Mouse (Mus musculus): ENCODE results near the gene Zfp462.

The Zfp462 gene

DNA sequence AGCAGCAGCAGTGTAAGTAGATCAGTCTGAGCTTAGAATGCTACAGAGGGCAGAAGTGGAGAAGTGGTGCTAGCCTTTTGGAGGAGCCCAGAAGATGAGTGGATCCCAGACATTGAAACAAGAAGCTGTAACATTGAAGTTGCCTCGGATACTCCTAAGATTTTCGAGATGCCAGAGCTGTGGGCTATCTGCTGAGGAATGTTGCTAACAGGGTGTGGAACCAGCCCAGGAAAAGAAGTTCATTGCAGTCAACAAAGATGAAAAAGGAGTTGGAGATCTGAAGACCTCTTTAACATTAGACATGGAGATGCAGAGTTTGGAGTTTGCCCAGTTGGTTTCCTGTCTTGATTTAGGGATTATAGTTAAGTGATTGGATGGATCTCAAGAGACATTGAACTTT, 51.2 kb downstream of the Zfp462 start:
- no peak for DNase-seq (ENCODE audit: low read depth, low spot score)

DNA sequence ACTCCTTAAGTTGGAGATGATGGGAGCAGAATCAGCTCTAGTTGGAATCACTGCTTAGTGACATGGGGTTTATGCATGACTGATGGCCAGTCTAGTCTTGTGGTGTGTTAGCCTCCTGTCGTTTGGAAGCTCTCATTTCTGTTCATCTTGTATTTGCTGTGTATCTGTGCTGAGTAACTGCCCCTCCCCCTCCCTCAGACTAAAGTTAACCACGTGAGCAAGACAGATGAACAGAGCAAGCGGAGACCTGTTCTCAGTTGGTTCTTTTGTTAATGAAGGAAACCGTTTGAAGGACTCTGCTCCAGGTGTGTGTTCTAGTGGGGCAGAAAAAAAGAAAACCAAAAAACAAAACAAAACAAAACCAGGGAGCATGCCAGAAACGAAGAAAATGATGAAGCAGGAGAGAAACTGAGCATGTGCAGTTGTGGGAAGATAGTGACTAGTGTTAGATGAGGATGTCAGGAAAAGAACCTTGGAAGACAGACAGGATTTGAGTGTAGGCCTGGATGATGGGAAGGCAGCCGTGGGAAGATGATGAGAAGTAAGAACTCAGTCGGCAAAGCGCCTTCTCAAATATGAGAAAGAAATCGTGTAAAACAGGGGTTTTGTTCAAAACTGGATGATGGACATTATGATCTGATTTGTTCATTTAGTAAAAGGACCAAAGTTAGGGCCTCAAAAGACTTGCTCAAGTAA, 53.4 kb downstream of the Zfp462 start:
- DNase-seq (ENCODE audit: low read depth, low spot score): no peak

DNA sequence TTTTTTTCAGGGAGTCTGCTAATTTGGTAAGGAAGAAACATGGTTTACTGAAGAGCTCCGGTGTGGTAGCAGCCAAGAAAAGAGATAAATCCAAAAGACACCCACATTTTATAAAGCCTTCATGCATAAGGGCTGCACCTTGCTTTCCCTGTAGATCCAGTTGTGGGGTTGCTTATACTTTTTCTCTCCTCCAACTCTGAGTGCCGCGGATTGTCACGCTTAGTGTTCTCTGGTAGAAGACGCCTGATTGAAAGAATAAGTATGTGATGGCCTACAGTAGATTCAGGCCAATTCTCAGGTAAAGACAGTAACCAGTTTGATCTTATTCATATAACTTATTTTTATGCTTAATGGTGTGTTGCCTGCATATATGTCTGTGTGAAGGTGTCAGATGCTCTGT, 54.7 kb downstream of the Zfp462 start:
- DNase-seq (ENCODE audit: low read depth, low spot score): no peak

DNA sequence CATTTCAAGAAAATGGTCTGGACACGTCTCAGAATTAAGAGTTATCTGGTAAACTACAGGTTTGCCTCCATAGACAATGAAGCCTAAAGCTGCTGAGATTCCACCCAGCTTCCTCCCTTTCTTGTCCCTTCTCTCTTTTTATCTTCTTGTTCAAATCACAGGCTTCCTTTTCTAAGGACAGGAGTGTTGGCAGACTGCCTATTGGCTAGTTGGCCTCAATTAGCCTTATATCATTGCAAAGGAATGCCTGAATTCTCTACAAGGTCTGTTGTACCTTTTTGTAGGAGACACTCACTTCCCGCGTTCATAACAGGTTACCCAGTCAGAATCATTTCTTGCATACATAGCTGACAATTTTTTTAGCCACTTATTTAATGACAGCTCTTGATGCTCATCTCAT, 56.5 kb downstream of the Zfp462 start:
- DNase-seq (ENCODE audit: low read depth, low spot score): no peak

DNA sequence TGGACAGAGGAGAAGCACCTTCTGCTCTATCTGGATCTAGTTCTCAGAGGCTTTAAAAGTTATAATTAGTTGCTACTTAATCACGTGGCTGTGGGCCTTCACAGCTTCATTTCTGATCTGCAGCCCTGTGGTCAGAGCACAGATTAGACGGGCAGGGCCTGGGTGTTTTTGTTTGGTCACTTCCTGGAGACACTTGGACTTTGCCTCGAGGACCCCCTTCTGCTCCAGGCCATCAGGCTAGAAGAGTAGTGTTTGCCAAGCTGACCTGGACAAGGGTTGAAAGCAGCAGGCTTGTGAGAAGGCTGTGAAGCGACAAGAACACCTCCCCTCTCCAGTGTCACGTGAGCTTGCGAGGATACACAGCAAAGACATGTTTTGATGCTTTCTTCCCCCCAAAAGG, 58.3 kb downstream of the Zfp462 start:
- DNase-seq (ENCODE audit: low read depth, low spot score): no peak

DNA sequence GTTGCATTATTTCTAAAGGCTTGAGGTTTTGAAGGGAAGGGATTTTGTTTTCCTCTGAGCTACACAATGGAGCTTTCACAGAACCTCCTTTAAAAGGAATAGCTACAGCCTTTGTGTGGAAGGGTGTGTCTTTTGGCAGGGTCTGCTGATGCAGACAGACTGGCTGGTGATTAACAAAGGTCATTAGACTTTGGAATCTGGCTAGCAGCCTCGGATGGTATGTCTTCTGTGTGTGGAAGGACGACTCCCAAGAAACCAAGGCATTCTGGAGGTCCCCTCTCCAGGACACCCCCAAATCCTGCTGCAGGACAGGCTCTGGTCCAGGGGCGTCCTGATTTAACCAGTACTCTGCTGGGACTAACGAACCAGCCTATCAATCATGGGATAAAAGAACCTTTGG, 60.2 kb downstream of the Zfp462 start:
- no peak for DNase-seq (ENCODE audit: low read depth, low spot score)

DNA sequence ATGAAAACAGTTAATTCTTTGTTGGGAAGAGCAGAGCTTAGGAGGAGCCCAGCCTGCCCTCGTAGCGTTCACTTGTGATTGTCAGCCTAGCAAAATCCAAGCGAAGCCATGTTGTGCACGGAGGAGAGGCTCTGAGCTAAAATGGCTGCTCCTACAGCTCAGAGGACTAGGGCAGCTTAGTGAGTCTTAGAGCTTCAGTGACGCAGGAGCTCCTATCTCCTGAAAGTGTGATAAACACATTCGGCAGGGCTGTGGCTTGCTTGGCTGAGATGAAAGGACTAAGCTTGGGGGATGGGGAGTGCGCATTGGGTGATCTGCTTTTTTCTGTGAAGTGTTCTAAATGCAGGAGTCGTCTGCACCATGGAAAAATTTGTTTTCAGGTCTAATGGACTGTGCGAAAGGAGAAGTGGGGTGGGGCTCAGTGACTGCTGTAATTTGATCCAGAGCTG, 60.7 kb downstream of the Zfp462 start:
- DNase-seq (ENCODE audit: low read depth, low spot score): peak; percentile 54

DNA sequence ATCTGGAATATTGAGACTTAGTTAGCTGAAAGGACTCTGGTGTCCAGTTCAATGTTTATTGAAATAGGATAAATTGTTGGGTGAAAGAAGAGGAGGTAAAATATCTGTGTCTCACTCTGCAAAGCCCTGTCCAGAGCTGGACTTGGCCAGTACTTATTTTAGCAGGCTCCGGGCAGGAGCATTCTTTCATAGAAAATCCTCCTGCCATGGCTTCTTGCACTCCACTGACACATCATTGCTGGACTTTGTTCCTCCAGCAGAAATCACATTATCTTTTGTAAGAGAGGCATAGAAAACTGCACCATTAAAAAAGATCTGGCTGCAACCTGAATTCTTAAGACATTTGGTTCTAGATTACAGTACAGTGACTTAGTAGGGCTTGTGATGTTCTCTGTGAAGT, 61.2 kb downstream of the Zfp462 start:
- DNase-seq (ENCODE audit: low read depth, low spot score): no peak

DNA sequence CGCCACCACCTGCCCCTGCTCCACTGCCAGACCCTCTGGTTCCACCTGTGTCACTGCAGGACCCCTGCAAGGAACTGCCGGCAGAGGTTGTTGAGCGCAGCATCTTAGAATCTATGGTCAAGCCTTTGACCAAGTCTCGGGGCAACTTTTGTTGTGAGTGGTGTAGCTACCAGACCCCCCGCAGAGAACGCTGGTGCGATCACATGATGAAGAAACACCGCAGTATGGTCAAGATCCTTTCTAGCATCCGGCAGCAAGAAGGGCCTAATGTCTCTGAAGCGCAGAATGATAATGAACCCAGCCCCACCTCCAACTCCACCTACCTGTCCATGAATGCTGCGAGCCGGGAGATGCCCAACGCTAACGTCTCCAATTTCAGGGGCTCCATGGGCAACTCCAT, 63.8 kb downstream of the Zfp462 start:
- DNase-seq (ENCODE audit: low read depth, low spot score): no peak

DNA sequence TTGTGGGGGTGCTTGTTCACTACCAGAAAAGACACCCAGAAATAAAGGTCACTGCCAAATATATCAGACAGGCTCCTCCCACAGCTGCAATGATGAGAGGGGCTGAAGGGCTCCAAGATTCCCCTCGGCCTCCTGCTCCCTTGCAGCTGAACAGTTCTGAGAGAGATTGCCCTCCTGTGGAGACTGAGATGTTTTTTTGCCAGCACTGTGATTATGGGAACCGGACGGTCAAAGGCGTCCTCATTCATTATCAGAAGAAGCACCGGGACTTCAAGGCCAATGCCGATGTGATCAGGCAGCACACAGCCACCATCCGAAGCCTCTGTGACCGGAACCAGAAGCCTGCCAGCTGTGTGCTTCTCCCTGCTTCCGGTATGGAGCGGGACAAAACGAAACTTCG, 66.5 kb downstream of the Zfp462 start:
- DNase-seq (ENCODE audit: low read depth, low spot score): no peak

DNA sequence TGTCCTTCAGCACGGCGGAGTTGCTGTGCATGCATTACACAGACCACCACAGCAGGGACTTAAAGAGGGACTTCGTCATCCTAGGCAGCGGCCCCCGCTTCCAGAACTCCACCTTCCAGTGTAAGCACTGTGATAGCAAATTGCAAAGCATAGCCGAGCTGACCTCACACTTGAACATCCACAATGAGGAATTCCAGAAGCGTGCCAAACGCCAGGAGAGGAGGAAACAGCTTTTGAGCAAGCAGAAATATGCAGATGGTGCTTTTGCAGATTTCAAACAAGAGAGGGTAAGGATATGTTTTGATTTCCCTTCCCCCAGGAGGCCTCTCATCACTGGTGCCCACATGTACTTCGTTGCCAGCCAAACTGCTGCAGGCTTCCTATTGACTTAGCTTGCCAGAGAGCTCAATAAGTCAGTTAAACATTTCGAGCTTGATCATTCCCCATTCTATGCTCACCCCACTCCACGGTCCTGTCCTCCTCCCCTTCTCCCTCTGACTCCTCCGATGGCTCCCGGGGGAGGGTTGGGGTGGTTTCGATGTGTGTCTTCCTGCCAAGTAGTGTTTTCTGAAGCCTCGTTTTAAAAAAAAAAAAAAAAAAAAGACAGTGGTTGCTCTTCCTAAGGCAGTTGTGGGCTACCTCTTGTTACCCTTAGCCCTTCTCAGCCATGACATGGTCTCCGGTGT, 68.9 kb downstream of the Zfp462 start:
- DNase-seq (ENCODE audit: low read depth, low spot score): no peak

DNA sequence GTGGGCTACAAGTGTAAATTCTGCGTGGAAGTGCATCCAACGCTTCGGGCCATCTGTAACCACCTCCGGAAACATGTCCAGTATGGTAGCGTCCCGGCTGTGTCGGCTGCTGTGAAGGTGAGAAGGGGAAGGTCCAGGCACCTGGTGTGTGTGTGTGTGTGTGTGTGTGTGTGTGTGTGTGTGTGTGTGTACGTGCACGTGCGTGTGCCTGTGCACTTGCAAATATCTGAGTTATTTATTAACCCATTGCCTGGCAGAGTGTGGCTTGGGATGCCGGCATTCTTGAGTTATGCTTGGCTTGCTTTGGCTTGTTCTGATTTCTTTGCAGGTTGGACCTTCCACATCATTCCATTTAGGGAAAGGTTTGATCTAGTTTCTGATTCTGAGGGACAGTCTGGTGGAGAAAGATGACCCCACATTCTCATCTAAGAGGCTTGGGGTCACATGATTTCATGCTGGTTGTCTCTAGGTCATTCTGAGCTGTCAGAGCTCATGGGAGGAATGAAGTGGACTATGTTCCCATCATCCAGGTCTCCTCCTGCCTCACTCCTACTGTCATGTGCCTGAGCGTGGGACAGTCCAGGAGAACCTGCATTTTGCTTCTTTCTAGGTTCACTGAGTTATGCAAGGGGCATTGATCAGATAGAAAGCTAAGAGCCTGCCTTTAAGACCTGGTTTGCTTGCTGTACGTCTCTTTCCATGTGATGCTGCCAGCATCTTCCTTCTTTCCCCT, 70.0 kb downstream of the Zfp462 start:
- no peak for DNase-seq (ENCODE audit: low read depth, low spot score)

DNA sequence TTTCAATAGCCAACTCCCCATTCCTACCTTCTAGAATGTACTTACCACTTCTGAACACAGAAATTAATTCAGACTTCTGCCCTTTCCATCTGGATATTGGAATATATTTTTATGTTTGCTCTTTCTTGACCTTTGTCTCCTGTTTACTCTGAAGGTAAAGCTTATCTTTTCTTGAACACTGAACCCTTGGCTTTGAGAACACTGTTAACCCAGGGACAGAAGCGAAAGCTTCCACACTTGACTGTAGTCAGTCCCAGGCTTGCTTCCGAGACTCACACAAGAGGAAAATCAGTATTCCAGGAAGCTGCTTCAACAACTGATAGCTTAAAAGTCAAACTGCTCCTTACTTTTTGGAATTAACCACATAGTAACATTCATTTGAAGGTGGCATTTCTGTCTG, 70.7 kb downstream of the Zfp462 start:
- no peak for DNase-seq (ENCODE audit: low read depth, low spot score)

DNA sequence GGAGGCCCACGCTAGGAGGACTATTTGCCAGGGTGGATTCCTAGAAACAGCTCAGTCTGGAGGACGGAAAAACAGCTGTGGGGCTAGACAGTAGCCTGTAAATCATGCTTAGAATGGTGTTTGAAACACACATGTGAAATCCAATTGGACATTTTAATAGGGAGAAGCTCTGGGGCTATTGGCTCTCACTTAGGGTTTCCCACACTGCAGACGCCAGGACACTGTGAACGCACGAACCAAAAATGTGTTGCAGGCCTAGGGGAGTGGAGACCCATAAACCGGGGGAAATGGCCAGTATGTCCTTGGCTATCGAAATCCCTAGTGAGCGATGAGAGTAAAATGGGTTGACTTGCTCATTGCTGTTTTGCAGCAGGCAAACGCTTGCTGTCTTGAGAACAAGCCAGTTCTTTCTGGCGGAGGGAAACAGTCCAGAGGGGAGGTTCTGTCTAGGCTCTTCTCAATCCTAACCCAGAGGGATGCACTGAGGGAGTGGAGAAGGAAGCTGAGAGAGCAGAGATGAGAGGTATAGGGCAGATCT, 81.3 kb downstream of the Zfp462 start:
- no peak for DNase-seq (ENCODE audit: low read depth, low spot score)

DNA sequence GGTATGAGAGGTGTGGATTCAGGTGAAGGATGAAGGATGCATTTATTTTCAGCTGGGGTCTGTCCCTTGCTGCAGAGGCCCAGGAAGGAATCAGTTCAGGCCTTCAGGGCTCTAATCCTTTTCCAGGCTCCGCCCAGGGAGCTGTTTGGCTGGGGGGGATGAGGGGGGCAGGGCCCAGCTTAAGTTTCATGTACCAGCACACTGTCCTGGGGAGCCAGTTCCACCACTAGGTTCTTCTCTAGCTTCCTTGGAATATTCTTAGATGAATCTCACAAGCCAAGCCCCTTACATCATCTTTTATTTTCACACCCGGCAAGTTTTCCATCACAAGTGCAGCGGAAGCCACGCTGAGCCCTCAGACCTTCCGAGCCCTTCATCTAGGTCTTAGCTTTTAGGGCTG, 85.6 kb downstream of the Zfp462 start:
- DNase-seq (ENCODE audit: low read depth, low spot score): no peak

DNA sequence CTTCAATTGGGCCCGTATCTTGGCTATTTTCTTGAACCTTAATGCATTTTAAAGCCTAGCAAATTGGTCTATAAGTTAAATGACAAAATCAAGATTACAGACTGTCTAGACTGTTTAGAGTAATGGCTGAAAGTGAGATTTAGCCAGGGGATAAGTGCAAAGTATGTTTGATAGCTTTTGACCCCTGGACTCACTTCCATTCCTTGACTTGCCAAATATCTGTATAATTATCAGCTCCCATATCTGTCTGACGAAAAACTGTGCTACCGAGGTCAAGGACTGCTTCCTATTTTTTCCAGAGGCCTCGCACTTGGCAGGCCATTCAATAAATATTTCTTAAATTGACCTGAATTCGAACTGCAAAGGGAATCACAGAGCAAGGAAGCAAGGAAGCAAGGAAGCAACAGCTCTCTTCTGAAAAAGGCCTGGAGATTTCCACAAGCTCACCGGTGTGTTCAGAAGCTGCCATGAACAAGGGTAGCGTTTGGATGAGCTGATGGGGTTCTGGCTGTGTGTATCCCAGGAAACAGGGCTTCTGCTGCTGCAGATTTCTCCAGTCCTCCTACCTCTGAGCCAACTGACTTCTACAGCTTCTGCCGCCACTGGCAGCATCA, 87.6 kb downstream of the Zfp462 start:
- DNase-seq (ENCODE audit: low read depth, low spot score): no peak

DNA sequence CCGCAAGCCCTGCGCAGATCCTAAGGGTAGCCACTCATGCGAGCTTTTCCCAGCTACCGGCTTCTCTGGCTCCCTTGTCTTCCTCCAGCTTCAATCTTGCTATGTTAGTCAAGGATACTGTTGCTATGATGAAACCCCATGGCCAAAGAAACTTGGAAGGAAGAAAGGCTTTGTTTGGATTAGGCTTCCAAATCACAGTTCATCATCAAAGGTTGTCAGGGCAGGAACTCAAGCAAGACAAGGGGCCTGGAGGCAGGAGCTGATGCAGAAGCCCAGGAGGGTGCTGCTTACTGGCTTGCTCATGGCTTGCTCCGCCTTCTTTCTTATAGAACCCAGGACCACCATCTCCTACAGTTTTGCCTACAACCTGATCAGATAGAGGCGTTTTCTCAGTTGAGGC, 88.6 kb downstream of the Zfp462 start:
- DNase-seq (ENCODE audit: low read depth, low spot score): no peak

DNA sequence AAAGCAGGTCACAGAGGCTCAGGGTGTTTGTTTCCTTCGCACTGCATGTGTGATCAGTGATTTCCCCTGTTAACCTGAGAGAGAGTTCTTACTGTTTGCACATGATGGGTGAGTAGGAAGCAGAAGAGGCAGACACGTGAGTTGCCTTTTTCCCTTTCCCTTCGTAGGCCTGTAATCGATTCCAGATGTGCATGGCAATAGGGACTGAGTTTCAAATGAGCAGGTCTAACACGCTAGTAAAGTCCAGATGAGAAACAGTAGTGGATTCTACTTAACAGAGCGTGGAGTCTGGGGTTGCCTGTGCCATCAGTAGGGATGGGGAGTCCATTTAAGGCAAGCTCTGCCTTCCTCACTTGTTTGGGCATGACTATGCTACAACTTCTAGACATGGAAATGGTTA, 93.3 kb downstream of the Zfp462 start:
- no peak for DNase-seq (ENCODE audit: low read depth, low spot score)

DNA sequence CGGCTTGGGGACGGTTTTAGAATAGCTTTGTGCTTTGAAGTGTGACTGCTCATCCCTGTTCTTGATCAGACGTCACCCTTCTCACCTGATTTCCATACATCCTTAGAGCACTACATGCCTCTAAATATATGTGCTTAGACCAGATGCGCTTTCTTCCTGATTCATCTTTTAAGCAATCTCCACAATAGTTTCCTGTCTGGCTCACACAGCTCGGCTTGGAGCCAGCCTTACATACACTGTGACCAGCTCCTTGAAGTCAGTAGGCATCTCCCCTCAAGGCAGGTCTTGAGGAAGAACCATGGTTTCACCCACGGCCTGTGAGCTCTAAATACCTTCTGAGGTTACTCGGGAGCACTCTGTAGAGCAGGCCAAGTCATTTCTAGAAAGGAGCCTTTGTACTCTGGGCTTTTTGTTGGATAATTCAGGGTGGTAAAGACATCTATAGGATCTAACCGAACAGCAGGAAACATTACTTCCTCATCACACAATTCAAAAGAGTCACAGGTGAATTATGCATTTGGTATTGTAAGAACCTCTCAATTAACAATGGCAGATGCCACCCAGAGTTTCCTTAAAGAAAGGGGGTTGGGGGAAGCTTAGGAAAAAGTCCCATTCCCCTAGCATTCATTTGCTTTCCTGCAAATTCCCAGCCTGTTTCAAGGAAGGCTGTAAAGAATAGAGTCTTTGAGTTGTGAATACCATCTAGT, 95.6 kb downstream of the Zfp462 start:
- DNase-seq (ENCODE audit: low read depth, low spot score): no peak

DNA sequence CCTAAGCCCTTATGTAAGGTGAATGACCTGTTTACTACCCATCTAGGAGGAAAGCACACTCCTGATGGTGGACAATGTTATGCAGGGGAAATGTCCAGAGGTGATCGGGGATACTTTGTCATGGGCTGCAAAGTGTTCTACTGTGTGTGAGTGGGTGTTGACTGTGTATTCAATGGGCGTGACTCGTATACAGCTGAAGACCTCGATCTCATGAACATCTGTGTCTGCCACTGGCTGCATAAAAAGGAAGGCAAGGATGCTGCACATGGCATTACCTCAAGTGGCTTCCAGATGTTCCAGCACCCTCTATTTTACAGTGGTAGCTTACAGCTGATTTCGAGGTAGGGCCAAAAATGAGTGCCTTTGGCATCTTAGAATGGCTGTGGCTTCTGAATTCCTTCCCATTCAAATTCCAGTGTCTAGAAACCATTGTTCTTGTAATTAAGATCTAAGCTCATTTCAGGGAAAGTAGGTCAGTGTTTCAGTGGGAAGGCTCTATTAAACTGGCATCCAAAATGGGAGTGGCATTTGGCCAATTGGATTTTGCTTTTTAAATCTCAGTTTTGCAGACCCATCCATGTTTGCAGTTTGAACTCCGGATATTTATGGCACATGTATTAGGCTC, 96.4 kb downstream of the Zfp462 start:
- no peak for DNase-seq (ENCODE audit: low read depth, low spot score)

DNA sequence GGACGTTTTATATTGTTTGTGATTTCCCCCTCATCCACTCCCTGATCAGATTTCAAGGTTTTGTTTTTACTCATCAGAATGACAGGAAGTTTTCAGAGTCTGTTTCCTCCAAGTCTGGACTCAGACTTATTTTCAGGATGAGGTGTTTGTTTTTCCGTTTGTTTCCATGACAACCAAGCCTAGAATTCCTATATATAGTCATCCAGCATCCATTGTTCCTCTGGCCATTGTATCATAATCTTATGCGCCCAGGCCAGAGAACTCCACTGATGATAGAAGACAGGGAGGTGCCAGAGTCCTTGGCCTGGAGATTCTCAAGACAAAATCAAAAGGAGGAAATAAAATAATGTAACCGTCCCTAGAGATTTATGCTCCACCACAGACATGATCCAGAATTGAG, 97.7 kb downstream of the Zfp462 start:
- no peak for DNase-seq (ENCODE audit: low read depth, low spot score)
